Mouse (Mus musculus) frontal cortex, postnatal 36 days (tissue): ENCODE results near the gene Hoxc10.

Source experiments
- DNase-seq, 2 experiments: peaks; one replicate each; pipeline ENCODE4 v3.0.0; 2022; ENCODE audit warnings: low spot score in 2 of 2

The Hoxc10 gene

DNA sequence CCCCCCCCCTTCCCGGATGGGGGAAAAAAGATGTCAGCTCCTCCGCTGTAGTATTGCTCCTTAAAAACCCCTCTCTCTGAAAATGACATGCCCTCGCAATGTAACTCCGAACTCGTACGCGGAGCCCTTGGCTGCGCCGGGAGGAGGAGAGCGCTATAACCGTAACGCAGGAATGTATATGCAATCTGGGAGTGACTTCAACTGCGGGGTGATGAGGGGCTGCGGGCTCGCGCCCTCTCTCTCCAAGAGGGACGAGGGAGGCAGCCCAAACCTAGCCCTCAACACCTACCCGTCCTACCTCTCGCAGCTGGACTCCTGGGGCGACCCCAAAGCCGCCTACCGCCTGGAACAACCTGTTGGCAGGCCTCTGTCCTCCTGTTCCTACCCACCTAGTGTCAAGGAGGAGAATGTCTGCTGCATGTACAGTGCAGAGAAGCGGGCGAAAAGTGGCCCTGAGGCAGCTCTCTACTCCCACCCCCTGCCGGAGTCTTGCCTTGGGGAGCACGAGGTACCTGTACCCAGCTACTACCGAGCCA lies at the start of gene Hoxc10:
TSS of gene Hoxc10 (plus strand) at position 21 of the 536 bp plus-strand sequence.
- DNase-seq: no peak

DNA sequence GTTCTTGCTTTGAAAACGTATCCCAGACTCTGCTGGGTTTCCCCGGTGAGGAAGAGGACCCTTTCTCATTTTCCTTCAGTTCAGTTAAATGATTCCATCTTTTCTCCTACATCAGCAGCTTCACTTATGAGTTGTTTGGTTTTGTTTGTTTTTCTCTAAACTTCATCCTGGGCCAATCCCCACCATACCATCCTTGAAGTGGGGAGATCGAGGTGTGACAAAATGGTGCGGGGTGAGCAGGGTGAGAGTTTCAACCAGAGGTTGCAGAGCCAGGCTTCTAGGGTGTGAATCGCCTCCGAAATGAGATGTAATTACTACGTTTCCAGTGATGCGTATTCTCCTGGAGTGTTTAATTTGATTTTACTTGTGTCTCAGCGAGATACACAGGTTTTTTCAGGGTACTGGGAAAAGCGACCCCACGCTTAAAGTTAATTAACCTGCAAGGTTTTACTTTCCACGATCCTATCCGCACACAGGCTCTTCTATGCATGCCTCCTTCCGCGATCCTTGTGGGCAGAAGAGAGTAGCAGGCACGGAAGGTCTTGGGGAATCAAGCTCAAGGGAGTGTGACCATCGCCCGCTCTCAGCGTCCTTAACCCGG lies 48.5 kb upstream of the Hoxc10 start:
- DNase-seq: no peak

DNA sequence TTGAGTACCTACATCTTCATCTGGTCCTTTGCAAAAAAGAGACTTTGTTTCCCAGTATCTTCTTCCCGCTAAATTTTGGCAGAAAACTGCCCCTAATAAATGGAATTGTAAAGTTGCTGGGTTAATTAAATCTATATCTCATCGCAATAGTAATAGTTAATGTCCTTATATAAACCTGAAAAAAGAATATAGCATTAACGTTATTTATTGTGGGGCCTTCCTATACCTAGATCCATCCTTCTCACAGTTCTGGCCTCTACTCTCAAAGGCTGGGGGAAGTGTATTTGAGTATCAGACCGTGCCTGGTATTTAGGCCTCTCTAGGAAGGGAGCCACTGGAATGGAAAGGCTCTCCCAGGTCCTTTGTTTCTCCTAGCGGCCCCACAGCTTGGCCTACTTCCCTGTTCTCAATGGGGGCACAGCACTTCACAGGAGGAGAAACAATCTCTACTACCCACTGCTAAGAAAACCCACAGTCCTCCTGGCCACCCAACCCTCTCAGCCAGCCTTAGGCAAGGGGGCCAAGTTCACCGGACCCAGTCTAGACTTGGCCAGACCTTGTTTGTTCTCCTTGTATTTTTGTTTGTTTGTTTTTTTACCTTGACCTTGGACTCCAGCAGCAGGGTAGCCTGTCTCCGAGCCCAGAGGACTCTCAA lies 47.9 kb upstream of the Hoxc10 start:
- DNase-seq: no peak

DNA sequence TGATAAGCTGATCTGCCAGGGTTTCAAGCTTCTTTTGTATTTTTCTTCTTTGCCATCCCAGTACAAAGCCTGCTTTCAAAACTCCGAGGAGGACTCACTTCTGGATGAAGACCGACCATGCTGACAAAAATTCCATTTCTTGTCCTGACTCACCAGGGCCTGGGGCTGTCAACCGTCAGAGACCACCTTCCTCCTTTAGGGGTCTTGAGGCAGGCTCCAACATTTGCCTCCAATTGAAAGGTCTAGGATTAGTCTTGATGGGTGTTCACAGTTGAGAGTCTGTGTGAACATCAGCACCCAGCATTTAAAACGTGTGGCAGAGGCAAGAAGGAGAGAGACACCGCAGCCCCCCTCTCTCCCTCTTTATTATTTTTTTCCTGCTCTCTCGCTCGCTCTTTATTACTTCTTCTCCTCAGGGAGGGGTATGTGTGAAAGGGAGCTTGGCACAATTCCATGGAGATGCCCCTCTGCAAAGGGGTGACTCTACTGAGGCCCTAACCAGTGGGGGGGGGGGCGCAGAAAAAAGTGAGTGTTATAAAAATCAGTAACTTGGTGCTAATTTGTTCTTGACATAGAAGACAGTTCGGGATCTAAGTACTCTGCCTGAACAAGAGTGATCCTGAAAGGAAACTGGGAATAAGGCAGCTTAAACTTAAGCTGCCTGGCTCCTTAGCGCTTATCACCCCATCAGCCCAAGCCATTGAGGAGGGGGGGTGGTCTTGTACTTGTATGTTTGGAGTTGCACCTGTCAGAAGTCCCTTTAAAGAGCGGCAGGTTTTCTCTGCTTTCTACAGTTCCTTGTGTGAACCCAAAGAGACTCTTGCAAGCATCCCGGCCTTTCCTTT lies 47.0 kb upstream of the Hoxc10 start:
- DNase-seq: no peak

DNA sequence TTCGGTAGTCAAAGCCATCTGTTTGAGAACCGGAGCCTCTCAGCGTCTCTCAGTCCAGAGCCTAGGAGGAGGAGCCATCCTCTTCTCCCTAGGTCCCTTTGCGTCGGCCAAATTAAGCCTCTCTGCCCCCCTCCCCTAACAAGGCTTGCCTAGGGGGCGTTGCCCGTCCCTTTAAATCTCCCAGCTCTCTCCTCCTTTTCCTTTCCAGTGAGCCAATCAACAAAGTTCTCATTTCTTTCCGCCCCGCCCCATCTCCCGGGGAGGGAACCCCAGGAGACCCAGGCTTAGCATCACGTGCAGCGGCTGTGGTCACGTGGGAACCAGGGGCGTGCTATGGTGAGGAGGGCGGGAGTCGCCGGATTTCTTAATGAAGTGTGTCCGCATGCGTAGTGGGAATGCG lies 46.0 kb upstream of the Hoxc10 start:
- DNase-seq: no peak

DNA sequence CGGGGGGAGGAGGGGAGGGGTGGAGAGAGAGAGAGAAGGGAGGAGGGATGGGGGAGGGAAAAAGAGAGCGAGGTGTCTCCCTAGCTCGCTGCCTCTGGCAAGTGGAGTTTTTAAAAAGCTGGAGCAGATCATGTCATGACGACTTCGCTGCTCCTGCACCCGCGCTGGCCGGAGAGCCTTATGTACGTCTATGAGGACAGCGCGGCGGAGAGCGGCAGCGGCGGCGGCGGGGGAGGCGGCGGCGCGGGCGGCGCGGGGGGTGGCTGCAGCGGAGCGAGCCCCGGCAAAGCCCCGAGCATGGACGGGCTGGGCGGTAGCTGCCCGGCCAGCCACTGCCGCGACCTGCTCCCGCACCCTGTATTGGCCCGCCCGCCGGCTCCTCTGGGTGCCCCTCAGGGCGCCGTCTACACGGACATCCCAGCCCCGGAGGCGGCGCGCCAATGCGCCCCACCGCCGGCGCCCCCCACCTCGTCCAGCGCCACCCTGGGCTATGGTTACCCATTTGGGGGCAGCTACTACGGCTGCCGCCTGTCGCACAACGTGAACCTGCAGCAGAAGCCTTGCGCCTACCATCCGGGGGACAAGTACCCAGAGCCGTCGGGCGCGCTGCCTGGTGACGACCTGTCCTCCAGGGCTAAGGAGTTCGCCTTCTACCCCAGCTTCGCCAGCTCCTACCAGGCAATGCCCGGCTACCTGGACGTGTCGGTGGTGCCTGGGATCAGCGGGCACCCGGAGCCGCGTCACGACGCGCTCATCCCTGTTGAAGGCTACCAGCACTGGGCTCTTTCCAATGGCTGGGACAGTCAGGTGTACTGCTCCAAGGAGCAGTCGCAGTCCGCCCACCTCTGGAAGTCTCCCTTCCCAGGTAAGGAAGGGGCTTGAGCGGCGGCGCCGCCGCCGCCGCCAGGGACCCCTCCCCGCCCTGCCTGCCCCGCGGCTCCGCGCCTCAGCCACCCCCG lies 45.3 kb upstream of the Hoxc10 start, which contains the start of gene Hoxc13:
TSS of gene Hoxc13 (plus strand) at position 51 of the 959 bp plus-strand sequence.
- DNase-seq: no peak

DNA sequence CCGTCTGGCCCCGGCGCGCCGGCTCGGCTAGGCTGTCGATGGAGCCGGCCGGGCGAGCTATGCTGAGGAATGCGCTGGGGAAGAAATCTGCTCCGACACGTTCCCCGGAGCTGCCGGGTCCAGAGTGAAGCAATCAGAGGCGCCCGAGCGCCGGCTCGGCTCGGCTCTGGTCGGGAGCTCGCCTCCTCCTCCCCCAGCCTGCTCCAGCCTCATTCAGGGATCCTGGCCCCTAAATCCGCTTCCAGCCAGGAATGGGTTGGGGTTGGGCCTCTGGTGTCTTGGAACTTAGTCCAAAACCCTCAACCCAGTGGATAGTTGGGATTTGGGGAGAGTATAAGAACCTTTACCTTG lies 44.6 kb upstream of the Hoxc10 start:
- DNase-seq: no peak

DNA sequence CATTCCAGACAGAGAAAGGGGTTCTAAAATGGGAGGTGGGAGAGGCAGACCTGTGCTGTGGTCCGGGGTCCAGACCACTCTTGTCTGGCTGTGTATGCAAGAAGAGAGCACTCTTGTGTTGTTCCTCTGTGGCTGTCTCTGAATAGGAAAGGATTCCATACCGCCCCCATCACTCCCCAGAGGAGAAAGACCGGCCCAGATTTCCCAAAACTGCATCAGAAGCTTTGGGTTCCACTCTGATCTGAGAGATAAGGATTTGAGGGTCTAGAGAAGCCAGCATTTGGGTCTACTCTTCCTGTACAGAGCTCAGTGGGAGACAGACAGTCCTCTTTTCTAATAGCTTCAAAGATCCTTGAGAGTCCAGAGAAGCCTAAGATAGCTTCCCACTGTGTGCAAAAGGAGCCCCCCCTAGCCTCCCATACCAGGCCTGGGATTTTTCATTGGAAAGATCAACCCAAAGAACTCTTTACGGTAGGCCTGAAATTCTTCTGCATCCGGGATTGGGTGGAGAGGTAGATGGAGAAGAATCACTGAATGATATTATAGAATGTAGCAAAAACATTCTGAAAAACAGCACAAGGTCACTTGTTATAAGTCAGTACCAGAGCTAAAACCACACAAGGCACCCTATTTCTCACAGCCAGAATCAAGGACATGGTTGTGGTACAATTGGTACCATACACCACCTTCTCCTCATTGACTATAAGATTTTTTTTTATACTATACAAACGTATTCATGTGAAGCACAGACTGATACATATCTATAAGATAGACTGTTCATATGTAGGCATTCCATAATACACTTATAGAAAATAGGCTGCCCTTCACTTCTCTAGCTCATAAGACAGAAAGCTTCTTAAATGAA lies 43.7 kb upstream of the Hoxc10 start:
- no peak for DNase-seq

DNA sequence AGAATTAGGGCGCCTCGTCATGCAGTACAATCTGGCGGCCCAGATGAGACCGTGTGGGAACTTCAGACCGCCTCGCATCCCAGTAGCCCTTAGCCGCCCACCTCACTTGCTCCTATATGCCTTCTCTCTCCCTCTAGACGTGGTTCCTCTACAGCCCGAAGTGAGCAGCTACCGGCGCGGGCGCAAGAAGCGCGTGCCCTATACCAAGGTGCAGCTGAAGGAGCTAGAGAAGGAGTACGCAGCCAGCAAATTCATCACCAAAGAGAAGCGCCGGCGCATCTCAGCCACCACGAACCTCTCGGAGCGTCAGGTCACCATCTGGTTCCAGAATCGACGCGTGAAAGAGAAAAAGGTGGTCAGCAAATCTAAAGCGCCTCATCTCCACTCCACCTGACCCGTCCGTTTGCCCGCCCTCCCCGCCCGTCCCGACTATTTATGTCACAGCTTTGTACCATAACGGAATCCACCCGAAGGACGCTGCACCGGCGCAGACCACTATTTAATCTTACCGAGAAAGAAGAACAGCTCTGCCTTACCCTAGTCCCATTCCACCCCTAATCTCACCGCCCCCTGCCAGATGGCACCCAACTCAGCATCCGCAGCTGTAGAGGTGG lies 39.5 kb upstream of the Hoxc10 start:
- no peak for DNase-seq

DNA sequence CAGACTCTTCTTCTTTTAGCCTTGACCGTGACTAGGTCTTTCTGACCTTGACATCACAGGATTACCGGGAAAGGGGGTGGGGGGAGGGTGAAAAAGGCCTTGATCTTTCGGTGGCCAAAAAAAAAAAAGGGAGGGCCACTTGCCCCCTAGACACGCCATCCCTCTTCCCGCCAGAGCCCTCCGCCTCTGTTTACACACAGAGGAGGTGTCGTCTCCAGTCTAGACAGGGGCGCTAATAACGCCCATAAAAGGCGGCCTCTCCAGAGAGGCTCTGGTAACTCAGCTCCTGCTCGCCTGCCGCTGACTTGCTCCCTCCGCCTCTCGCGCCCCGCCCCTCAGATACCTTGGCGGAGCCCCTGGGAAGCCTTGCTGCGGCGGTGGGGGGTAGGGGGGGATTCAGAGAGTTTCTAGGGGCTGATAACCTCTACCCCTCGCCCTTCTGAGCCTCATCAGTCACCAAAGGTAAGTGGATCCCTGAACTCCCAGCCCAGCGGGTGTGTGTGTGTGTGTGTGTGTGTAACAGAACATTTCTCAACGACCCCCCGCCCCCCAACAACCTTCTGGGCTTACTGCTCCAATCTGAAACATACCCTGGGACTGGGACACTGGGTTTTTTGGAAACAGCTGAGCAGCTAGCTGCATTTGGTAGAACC lies 34.8 kb upstream of the Hoxc10 start:
- no peak for DNase-seq

DNA sequence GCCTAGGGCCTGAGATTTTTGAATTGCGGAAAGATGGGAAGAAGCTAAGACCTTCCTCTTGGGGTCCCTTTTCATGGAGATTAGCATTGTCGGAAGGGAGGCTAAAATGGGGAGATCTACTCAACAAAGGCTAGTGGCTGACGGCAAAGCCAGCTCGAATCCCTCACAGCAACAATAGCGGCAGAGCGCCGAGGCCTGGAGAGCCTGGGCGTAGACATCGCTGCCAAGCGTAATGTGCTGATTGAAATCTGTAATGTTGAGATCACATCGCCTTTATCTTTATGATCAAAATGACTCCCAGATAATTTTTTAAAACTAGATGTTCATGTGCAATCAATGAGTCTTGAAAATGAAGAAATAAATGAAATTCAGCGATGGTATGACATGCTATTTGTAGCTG lies 32.2 kb upstream of the Hoxc10 start:
- DNase-seq: no peak

DNA sequence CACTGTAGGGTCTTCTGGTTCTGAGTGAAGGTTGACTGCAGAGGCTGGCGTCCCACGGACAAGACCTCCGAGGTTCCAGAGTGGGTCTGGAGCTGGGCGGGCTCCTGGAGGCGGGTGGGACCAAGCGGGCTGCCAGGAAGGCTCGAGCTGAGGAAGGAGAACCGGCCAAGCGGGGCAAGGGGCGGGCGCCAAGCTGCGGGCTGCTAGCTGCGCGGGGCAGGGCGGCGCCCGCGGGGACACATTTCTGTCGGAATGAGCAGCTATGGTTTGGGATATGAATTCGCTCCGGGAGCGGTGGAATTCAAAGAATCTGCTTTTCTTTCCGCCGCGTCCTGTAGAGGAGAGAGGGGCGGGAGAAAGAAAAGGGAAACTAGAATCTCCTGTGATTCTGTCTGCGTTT lies 31.7 kb upstream of the Hoxc10 start:
- no peak for DNase-seq

DNA sequence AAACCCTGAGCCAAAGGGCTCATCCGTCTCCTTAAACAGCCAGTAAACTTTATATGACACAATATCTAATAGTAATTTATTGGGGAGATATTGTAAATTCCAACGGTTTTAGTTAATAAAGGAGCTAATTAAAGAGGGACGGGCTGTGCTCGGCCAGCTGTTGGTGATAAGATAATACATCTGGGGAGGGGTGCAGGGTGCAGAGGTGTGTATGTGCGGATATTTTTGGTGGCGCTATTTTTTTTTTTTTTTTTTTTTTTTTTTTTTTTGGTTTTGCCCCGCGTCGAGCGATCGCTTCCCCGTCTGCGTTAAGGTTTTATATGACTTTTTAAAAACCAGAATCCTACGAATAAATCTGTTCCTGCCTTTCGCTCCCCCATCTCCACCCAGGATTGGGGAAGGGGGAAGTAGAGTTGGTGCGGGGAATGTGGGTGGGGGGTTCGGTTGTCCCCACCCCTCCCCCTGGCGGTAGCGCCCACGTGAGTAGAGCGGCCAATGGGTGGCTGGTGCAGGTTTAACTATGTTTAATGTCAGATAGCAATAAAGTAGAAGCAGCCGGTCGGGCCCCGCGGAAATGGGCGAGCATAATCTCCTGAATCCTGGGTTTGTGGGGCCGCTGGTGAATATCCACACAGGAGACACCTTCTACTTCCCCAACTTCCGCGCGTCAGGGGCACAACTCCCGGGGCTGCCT lies 30.2 kb upstream of the Hoxc10 start, which contains the start of gene Hoxc12:
TSS of gene Hoxc12 (plus strand) at position 479 of the 694 bp plus-strand sequence.
- no peak for DNase-seq

DNA sequence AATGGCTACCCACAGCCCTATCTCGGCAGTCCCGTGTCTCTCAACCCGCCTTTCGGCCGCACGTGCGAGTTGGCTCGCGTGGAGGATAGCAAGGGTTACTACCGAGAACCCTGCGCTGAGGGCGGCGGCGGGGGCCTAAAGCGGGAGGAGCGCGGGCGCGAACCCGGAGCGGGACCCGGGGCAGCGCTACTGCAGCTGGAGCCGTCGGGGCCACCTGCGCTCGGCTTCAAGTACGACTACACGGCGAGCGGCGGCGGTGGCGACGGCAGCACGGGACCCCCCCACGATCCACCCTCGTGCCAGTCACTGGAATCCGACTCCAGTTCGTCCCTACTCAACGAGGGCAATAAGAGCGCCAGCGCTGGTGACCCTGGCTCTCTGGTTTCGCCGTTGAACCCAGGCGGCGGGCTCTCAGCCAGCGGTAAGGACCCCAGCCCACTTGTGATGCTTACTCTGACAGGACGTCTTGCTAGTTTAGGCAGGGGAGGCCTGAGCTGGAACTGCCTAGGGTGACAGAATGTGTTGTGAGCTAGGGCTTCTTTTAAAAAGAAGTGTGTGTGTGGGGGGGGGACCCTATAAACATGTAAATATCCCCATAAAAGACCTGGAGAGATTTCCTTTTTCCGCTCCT lies 29.4 kb upstream of the Hoxc10 start:
- DNase-seq: no peak

DNA sequence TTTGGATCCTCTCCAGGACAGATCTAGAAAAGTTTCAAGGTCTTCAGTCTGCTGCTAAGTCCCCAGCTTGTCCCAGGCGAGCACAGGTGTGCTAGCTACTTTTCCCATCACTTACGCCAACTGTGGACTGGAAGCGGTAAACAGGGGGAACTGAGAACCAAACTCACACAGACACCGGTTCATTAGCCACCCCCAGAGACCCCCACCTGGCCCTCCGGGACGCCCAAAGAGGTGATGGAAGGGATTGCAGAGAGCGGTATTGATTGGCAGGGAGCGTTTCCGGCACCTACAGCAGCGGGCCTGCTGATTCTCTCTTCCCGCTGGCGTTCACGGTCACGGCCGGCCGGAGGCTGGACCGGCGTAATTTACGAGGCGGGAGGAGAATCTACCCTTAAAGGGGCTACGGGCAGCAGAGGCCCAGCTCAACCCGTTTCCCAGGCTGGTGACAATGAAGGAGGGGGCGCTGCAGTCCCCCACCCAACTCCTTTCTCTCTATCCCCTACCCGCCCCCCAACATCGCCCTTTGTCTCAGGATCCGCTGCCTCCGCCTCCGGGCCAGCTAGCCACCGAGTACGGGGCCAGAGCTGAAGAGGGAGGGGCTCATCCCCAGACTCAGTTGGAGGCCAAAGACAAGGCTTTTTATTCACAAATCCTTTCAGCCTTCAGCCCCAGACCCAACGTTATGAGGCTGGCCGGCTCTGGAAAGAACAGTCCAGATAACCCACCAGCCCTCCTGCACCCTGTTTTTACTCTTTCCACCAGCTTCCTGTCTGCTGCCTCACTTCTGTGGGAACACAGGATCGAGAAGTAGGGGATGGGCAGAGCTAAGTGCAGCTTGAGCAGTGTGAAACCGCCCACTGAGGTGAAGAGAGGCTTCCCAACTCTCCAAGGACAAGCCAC lies 27.1 kb upstream of the Hoxc10 start:
- DNase-seq: no peak

DNA sequence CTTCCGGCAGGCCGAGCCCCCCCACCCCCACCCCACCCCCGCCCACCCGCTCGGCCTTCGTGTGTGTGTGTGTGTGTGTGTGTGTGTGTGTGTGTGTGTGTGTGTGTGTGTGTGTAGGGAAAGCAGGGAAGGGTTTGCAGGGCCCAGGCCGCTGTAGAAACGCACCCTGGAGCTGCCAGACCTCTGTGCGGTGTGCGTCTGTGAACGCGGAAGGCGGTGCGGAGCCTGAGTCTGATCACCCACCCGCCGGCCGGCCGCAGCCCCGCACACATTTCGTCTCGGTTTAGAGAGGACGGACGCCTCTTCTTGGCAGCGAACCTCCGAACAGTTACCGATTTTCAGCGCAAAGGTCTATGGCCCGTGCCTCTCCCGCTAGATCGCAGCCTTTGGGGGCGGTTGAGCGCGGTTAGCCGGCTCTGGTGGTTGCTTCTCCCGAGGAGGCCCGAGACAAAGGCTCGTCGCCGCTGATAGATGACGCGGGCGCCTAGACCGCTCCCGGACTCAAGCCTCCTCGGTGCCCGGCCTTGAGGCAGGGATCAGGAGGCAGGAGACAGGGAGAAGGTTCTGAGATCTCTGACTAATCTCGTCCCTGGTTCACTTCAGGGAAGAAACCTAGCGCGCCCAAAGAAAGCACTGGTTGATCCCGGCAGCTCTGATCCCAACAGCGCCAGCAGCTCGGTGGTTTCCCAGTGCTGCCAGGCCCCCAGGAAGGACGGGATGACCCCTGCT lies 23.7 kb upstream of the Hoxc10 start:
- DNase-seq: no peak

DNA sequence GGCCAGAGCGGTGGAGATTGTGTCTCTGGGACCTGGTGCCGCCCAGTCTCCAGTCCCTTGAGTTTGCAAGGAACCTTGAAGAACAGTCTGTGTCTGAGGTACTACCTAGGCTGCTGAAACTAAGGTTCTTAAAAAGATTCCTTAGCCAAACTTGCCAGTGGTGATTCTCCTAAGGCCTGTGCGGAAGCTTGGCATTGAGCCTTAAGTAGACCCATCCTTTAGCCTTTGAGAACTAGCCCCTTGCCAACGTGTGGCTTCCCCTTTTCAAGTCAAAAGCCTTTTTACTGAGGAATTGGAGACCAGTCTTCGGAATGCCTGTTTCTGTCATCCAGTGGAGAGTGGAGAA lies 23.2 kb upstream of the Hoxc10 start:
- no peak for DNase-seq
